In genomic region chr11:115296471-115297210, GRCm38 (mm10) we compare ENCODE assay signal across 8 mouse cellular contexts. TPM values are rescaled to one million over a fixed set of nuclear protein-coding genes. Genes with fewer than 3 reads are reported as not detected.
DNase-seq lines count a peak whose midpoint lies in the region; ATAC-seq lines count a peak whose summit lies in the region.

No protein-coding gene starts in this region.

- DNase-seq in heart, embryonic 10.5 days (ENCODE audit: low spot score), result no peak
- no peak for DNase-seq in heart, postnatal 25 days (ENCODE audit: low spot score)
- DNase-seq in right cerebral cortex, postnatal 10 days (ENCODE audit: low spot score in 2 of 2), result no peak
- DNase-seq in urinary bladder, postnatal 10 days (ENCODE audit: low spot score), result no peak
- DNase-seq in frontal cortex, postnatal 10 days (ENCODE audit: low spot score in 2 of 2), result no peak

- peak overlapping the region; percentile 98 for H3K4me2 ChIP-seq in heart, embryonic 16.5 days (ENCODE audit: low read depth, low read length)
- H3K4me2 ChIP-seq in liver, embryonic 12.5 days, result peak overlapping the region; percentile 63

- ATAC-seq in heart, embryonic 16.5 days (replicated peaks; ENCODE audit: extremely low read depth, insufficient read depth, low FRiP score), result no peak
- ATAC-seq in liver, embryonic 12.5 days, result no peak

- H3K27me3 ChIP-seq in heart, embryonic 10.5 days (ENCODE audit: insufficient read depth, poor library complexity, severe bottlenecking), result peaks cover 46% of the 10 kb centered on the region
- peaks cover 13% of the 10 kb centered on the region for H3K27me3 ChIP-seq in heart, embryonic 16.5 days (ENCODE audit: control insufficient read depth, insufficient read depth, low read length)
- peaks cover 43% of the 10 kb centered on the region for H3K27me3 ChIP-seq in liver, embryonic 12.5 days (replicated peaks)

- H3K9ac ChIP-seq in heart, embryonic 16.5 days (ENCODE audit: low read length), result peak overlapping the region; percentile 73
- H3K9ac ChIP-seq in liver, embryonic 12.5 days, result peak overlapping the region; percentile 37; the same call in 1 of the 2 replicates

- no peaks in the 10 kb centered on the region for H3K36me3 ChIP-seq in heart, embryonic 10.5 days
- H3K36me3 ChIP-seq in heart, embryonic 16.5 days (ENCODE audit: control insufficient read depth, insufficient read depth), result no peaks in the 10 kb centered on the region
- no peaks in the 10 kb centered on the region for H3K36me3 ChIP-seq in liver, embryonic 12.5 days

- 57% methylated on average over 21 of the region's 21 CpGs for WGBS in heart, embryonic 10.5 days
- 55% methylated on average over 21 of the region's 21 CpGs for WGBS in heart, embryonic 16.5 days
- WGBS in liver, embryonic 12.5 days (ENCODE audit: insufficient replicate concordance), result 53% methylated on average over 21 of the region's 21 CpGs

- H3K4me1 ChIP-seq in heart, embryonic 10.5 days, result peaks cover 35% of the 10 kb centered on the region
- peaks cover 5% of the 10 kb centered on the region; the same call in 1 of the 2 replicates for H3K4me1 ChIP-seq in brown adipose tissue, adult 24 weeks (ENCODE audit: control insufficient read depth, insufficient read depth, insufficient read length, low read length)
- H3K4me1 ChIP-seq in heart, embryonic 16.5 days (ENCODE audit: control insufficient read depth, insufficient read depth, low read length), result peaks cover 11% of the 10 kb centered on the region
- H3K4me1 ChIP-seq in liver, embryonic 12.5 days, result peaks cover 13% of the 10 kb centered on the region; the same call in 1 of the 2 replicates

- intact Hi-C loops in heart, postnatal 25 days (cut with DNase I), result no loop called here

- peak overlapping the region; percentile 82 for H3K27ac ChIP-seq in heart, embryonic 10.5 days
- no peak overlapping the region for H3K27ac ChIP-seq in brown adipose tissue, adult 24 weeks (replicated peaks; ENCODE audit: low read depth, low read length)
- no peak overlapping the region for H3K27ac ChIP-seq in heart, embryonic 16.5 days (ENCODE audit: low read length)
- H3K27ac ChIP-seq in liver, embryonic 12.5 days, result peak overlapping the region; percentile 53; the same call in 1 of the 2 replicates

- H3K9me3 ChIP-seq in heart, embryonic 10.5 days, result no peaks in the 10 kb centered on the region
- H3K9me3 ChIP-seq in heart, embryonic 16.5 days (replicated peaks; ENCODE audit: control insufficient read depth, low read length), result peaks cover 3% of the 10 kb centered on the region; the same call in 1 of the 2 replicates
- H3K9me3 ChIP-seq in liver, embryonic 12.5 days (replicated peaks), result 0 out of 2 replicates have a peak, but pooled peaks cover 3% of the 10 kb centered on the region

- H3K4me3 ChIP-seq in heart, embryonic 10.5 days, result peak overlapping the region; percentile 68
- peak overlapping the region; percentile 62 for H3K4me3 ChIP-seq in brown adipose tissue, adult 24 weeks (ENCODE audit: insufficient read depth, low read depth, low read length)
- peak overlapping the region; percentile 61 for H3K4me3 ChIP-seq in heart, embryonic 16.5 days (ENCODE audit: low read length)
- H3K4me3 ChIP-seq in liver, embryonic 12.5 days, result peak overlapping the region; percentile 42

RNA-seq across cellular contexts. Expression of gene Fads6, which starts 0.8 kb away (rescaled TPM):
- 0.64 and 1.3 TPM in 2 replicates for polyA plus RNA-seq in heart, embryonic 10.5 days (2016; fragmentation: Nextera tagmentation; extraction: Ambion mirVana)
- total RNA-seq in heart, postnatal 25 days (2021), result 1 to 10 TPM; 1.1 to 1.5 TPM
- polyA plus RNA-seq in brown adipose tissue, adult 24 weeks (2012; ENCODE audit: insufficient read depth, insufficient read length, missing spikeins), result 0.40 and 0.67 TPM in 2 replicates
- polyA plus RNA-seq in heart, embryonic 16.5 days (2015; fragmentation: Nextera tagmentation; extraction: Ambion mirVana), result 0.59 and 0.74 TPM in 2 replicates
- 2.2 and 2.4 TPM in 2 replicates for polyA plus RNA-seq in liver, embryonic 12.5 days (2016; fragmentation: Nextera tagmentation; extraction: Ambion mirVana)

RNA-seq across cellular contexts. Expression of gene Otop2, which starts 10.3 kb away (rescaled TPM):
- not detected in 2 replicates for polyA plus RNA-seq in heart, embryonic 10.5 days (2016; fragmentation: Nextera tagmentation; extraction: Ambion mirVana)
- not detected for total RNA-seq in heart, postnatal 25 days (2021)
- not detected in 2 replicates for polyA plus RNA-seq in brown adipose tissue, adult 24 weeks (2012; ENCODE audit: insufficient read depth, insufficient read length, missing spikeins)
- polyA plus RNA-seq in heart, embryonic 16.5 days (2015; fragmentation: Nextera tagmentation; extraction: Ambion mirVana), result not detected in 2 replicates
- polyA plus RNA-seq in liver, embryonic 12.5 days (2016; fragmentation: Nextera tagmentation; extraction: Ambion mirVana), result not detected in 2 replicates

RNA-seq across cellular contexts. Expression of gene Fdxr, which starts 19.8 kb away (rescaled TPM):
- polyA plus RNA-seq in heart, embryonic 10.5 days (2016; fragmentation: Nextera tagmentation; extraction: Ambion mirVana), result 14.3 and 16.5 TPM in 2 replicates
- total RNA-seq in heart, postnatal 25 days (2021), result 1 to 10 TPM; 7.9 to 8.2 TPM
- 10.9 and 12.7 TPM in 2 replicates for polyA plus RNA-seq in brown adipose tissue, adult 24 weeks (2012; ENCODE audit: insufficient read depth, insufficient read length, missing spikeins)
- polyA plus RNA-seq in heart, embryonic 16.5 days (2015; fragmentation: Nextera tagmentation; extraction: Ambion mirVana), result 14.2 and 14.7 TPM in 2 replicates
- 17.1 and 17.8 TPM in 2 replicates for polyA plus RNA-seq in liver, embryonic 12.5 days (2016; fragmentation: Nextera tagmentation; extraction: Ambion mirVana)

RNA-seq across cellular contexts. Expression of gene Ush1g, which starts 25.2 kb away (rescaled TPM):
- polyA plus RNA-seq in heart, embryonic 10.5 days (2016; fragmentation: Nextera tagmentation; extraction: Ambion mirVana), result 0.26 and 0.34 TPM in 2 replicates
- under 1 TPM in 1 of 2 experiments, not detected in 1; 0.20 TPM for total RNA-seq in heart, postnatal 25 days (2021)
- polyA plus RNA-seq in brown adipose tissue, adult 24 weeks (2012; ENCODE audit: insufficient read depth, insufficient read length, missing spikeins), result not detected in 2 replicates
- 0.26 and 0.32 TPM in 2 replicates for polyA plus RNA-seq in heart, embryonic 16.5 days (2015; fragmentation: Nextera tagmentation; extraction: Ambion mirVana)
- polyA plus RNA-seq in liver, embryonic 12.5 days (2016; fragmentation: Nextera tagmentation; extraction: Ambion mirVana), result 0.25 and 0.32 TPM in 2 replicates

RNA-seq across cellular contexts. Expression of gene Grin2c, which starts 29.6 kb away (rescaled TPM):
- 0.23 and 0.65 TPM in 2 replicates for polyA plus RNA-seq in heart, embryonic 10.5 days (2016; fragmentation: Nextera tagmentation; extraction: Ambion mirVana)
- total RNA-seq in heart, postnatal 25 days (2021), result under 1 TPM; 0.10 to 0.34 TPM
- not detected in 2 replicates for polyA plus RNA-seq in brown adipose tissue, adult 24 weeks (2012; ENCODE audit: insufficient read depth, insufficient read length, missing spikeins)
- 0.07 and 0.21 TPM in 2 replicates for polyA plus RNA-seq in heart, embryonic 16.5 days (2015; fragmentation: Nextera tagmentation; extraction: Ambion mirVana)
- 0.51 and 0.62 TPM in 2 replicates for polyA plus RNA-seq in liver, embryonic 12.5 days (2016; fragmentation: Nextera tagmentation; extraction: Ambion mirVana)

Comparison
In these comparisons a context has a peak if more than half of its experiments do, and no peak if none do; other contexts are left out.
1. H3K27ac ChIP-seq: peak in heart, embryonic 10.5 days (single experiment) and liver, embryonic 12.5 days (single experiment); none in brown adipose tissue, adult 24 weeks (single experiment) and heart, embryonic 16.5 days (single experiment).
2. Peak in every context shown above with its lines, with median percentiles within 50 percentile points of each other: H3K4me3 ChIP-seq.